Mouse (Mus musculus) heart, embryonic 15.5 days (tissue): Measurements from ENCODE around the gene Eif4e. TPM values are rescaled to one million over a fixed set of nuclear protein-coding genes. Genes with fewer than 3 reads are reported as not detected.
"Not testable (repeated sequence)": the region's sequence is repeated elsewhere in the genome, so short reads cannot be mapped to it uniquely, and the experiment has no call there.

Experiments
- ATAC-seq: fragments of 200-750 bp; cut with Nextera tagmentation; replicated peaks from 2 replicates; pipeline ENCODE4 v1.8.0; 2017; ENCODE audit warnings: low read depth, moderate TSS enrichment; ENCODE audit not compliant: insufficient number of reproducible peaks, insufficient read depth, low FRiP score
- H3K27ac ChIP-seq: fragments of 300-500 bp; sonication (generic); 2 replicates; pipeline ENCODE4 v1.5.1; 2015; ENCODE audit warnings: mild to moderate bottlenecking, inconsistent platforms
- H3K27me3 ChIP-seq: fragments of 300-500 bp; sonication (generic); 2 replicates; pipeline ENCODE4 v1.6.1; 2015; ENCODE audit warnings: inconsistent platforms
- H3K36me3 ChIP-seq: fragments of 300-500 bp; sonication (generic); 2 replicates; pipeline ENCODE4 v1.6.1; 2015; ENCODE audit warnings: mild to moderate bottlenecking, inconsistent platforms
- H3K4me1 ChIP-seq: fragments of 300-500 bp; sonication (generic); replicated peaks from 2 replicates; pipeline ENCODE4 v1.6.1; 2015; ENCODE audit warnings: inconsistent platforms
- H3K4me2 ChIP-seq: fragments of 300-500 bp; sonication (generic); 2 replicates; pipeline ENCODE4 v1.6.1; 2015; ENCODE audit warnings: inconsistent platforms, mild to moderate bottlenecking, moderate library complexity
- H3K4me3 ChIP-seq: fragments of 300-500 bp; sonication (generic); 2 replicates; pipeline ENCODE4 v1.5.1; 2015; ENCODE audit warnings: mild to moderate bottlenecking, inconsistent platforms
- H3K9ac ChIP-seq: fragments of 300-500 bp; sonication (generic); 2 replicates; pipeline ENCODE4 v1.6.1; 2015; ENCODE audit warnings: mild to moderate bottlenecking, inconsistent platforms
- H3K9me3 ChIP-seq: fragments of 300-500 bp; sonication (generic); replicated peaks from 2 replicates; pipeline ENCODE4 v1.6.1; 2016; ENCODE audit warnings: inconsistent platforms
- WGBS: fragments of 180-500 bp; shearing (Covaris S2); methylation state at CpG from one replicate; pipeline ENCODE4 v1.1.7; 2015; ENCODE audit warnings: mixed read lengths; 5-methylcytosine and 5-hydroxymethylcytosine counted together
- polyA plus RNA-seq: library from polyadenylated mRNA; unstranded; fragments of >200 nt; fragmentation: Nextera tagmentation; extraction: Ambion mirVana; gene quantifications from 2 replicates; pipeline ENCODE4 v1.2.1, GENCODE M21; 2015

Eif4e gene
- polyA plus RNA-seq, 1 experiment from 2014 or later = 207 TPM

DNA sequence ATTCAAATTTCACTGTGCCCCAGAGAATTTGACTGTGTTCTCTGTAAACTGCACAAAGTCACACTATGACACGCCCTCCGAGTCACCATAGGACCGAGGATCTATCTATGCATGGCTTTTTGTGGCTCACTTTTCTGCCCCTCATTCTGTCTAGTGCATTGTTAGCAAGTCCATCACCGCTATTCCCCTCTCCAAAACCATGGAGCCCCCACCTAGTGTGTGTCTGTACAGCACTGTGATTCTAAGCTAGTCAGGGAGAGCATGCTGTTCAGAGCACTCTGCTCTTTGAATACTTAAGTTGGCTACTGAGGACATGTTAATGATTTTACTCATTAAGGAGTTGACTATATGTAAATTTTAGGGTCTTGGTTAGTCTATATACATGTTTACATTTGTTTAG, 18.1 kb downstream of the Eif4e start:
- no peaks in the 10 kb centered on the region for H3K36me3 ChIP-seq
- no peaks in the 10 kb centered on the region for H3K9me3 ChIP-seq
- H3K4me1 ChIP-seq = peaks cover 21% of the 10 kb centered on the region
- H3K27ac ChIP-seq = no peak overlapping the region
- 84% methylated on average over 4 of the region's 4 CpGs for WGBS
- H3K27me3 ChIP-seq = no peaks in the 10 kb centered on the region
- no peak overlapping the region for H3K4me2 ChIP-seq
- no peak for ATAC-seq
- H3K9ac ChIP-seq = no peak overlapping the region
- no peak overlapping the region for H3K4me3 ChIP-seq

DNA sequence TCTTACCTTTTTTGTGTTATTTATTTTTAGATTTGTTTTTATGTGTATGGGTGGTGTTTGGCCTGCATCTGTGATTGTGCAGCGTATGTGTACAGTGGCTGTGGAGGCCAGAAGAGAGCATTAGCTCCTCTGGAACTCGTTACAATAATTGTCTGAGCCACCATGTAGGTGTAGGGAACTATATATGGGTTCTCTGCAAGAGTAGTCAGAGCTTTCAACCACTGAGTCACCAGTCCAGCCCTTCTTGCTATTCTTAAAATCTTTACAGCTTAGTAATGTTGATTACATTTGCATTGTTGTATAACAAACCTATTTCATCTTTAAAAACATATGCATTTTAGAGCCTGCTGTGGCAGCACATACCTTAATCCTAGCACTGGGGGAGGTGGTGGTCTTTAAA, 20.7 kb downstream of the Eif4e start:
- H3K36me3 ChIP-seq = peaks cover 9% of the 10 kb centered on the region
- H3K4me3 ChIP-seq = no peak overlapping the region
- H3K4me2 ChIP-seq = no peak overlapping the region
- H3K27me3 ChIP-seq = no peaks in the 10 kb centered on the region
- ATAC-seq = no peak
- H3K9me3 ChIP-seq = no peaks in the 10 kb centered on the region
- H3K9ac ChIP-seq = no peak overlapping the region
- peaks cover 25% of the 10 kb centered on the region for H3K4me1 ChIP-seq
- H3K27ac ChIP-seq = no peak overlapping the region
- 81% methylated on average over 2 of the region's 2 CpGs for WGBS

DNA sequence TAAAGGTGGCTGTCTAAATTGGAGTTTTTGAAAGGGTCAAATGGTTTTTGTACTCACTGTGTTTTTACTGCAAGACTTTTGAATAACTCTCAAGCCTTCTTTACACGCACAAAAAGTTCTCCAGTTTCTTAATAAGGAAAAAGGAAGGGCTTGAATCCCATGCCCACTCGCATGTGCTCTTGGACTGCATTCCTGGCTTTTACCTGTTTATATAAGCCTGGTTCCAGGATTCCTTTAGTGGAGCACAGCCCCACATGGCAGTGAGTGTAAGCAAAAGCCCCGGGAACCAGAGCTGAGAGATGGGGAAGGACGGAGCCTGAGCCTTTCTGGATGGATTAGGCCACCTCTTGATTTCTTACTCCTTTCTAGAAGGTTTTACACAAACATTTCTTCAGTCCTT, 23.1 kb downstream of the Eif4e start:
- H3K4me1 ChIP-seq = peaks cover 15% of the 10 kb centered on the region
- no peak overlapping the region for H3K27ac ChIP-seq
- H3K4me2 ChIP-seq = no peak overlapping the region
- no peak for ATAC-seq
- no peaks in the 10 kb centered on the region for H3K9me3 ChIP-seq
- no peak overlapping the region for H3K9ac ChIP-seq
- WGBS = 75% methylated on average over 4 of the region's 4 CpGs
- H3K36me3 ChIP-seq = peaks cover 21% of the 10 kb centered on the region
- H3K27me3 ChIP-seq = no peaks in the 10 kb centered on the region
- no peak overlapping the region for H3K4me3 ChIP-seq

DNA sequence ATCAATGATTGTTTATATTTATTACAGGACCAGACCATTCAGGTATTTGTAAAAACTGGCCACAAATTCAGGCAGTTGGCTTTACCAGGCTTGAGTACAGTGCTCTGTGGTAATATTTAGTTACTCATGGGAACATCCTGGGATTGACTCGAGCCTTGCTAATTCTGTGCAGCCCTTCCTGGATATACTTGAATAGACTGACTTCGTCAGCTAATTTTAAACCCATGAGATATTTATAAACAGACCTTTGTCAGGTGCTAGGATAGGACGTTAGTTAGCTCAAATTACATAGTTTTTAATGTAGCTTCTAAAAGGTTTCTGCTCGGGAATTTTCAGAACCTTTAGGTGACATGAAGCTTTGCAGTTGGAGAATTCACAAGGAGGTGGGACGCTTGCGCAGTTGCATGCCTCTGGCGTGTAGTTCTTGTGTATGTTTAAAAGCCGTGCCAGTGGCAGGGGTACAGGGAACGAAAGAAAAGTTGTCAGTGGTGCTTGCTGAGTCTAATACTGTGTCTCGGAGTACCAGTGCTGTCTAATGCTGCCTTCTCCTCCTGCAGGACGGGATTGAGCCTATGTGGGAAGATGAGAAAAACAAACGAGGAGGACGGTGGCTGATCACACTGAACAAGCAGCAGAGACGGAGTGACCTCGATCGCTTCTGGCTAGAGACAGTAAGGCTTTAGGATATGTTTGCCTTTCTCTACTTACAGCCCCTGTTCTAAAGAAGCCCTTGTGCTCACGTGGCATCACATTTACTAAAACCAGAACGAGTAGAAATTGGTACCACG, 24.6 kb downstream of the Eif4e start:
- ATAC-seq = peak; percentile 72; the same call in 1 of the 2 replicates
- Histone ChIP-seq H3K4me2 (0 out of 2 replicates have a peak overlapping the region, but pooled peaks have one; percentile 5), H3K27ac (peak overlapping the region; percentile 43), H3K36me3 (peaks cover 21% of the 10 kb centered on the region), H3K27me3 (no peaks in the 10 kb centered on the region), H3K4me1 (peaks cover 13% of the 10 kb centered on the region), H3K9me3 (no peaks in the 10 kb centered on the region), H3K9ac (no peak overlapping the region), H3K4me3 (no peak overlapping the region)
- 75% methylated on average over 19 of the region's 19 CpGs for WGBS

DNA sequence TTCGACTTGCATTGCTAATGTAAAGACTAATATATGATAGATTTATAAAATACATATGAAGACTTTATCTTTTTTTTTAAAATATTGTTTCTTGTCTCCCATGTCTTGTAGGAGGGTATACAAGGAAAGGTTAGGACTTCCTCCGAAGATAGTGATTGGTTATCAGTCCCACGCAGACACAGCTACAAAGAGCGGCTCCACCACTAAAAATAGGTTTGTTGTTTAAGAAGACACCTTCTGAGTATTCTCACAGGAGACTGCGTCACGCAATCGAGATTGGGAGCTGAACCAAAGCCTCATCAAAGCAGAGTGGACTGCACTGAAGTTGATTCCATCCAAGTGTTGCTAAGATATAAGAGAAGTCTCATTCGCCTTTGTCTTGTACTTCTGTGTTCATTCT, 29.3 kb downstream of the Eif4e start:
- H3K36me3 ChIP-seq = peaks cover 32% of the 10 kb centered on the region
- 62% methylated on average over 8 of the region's 8 CpGs for WGBS
- not testable (repeated sequence) for ATAC-seq

DNA sequence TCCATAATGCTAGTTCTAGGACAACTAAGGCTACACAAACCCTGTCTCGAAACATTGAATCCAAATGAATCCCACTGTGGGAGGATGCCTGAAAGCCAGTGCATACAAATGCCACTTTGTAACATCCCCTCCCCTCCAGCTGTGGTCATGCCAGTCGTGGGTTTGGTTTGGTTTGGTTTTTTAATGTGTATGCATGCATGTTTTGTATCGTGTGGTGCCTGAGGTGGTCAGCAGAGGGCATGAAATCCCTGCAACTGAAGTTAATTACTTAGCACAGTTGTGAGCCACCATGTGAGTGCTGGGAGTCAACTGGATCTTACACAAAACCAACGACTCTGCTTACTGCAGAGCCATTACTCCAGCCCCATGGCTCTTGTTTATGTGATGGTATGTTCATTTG, 32.5 kb downstream of the Eif4e start:
- Histone ChIP-seq H3K27me3 (no peaks in the 10 kb centered on the region), H3K4me2 (no peak overlapping the region), H3K9me3 (no peaks in the 10 kb centered on the region), H3K4me3 (no peak overlapping the region), H3K27ac (no peak overlapping the region), H3K36me3 (peaks cover 14% of the 10 kb centered on the region), H3K9ac (no peak overlapping the region), H3K4me1 (no peaks in the 10 kb centered on the region)
- no peak for ATAC-seq
- WGBS = 65% methylated on average over 4 of the region's 4 CpGs

More for the DNA sequence above, 29.3 kb downstream of the Eif4e start:
- not testable (repeated sequence) for H3K4me2 ChIP-seq, H3K27me3 ChIP-seq, H3K9me3 ChIP-seq, H3K27ac ChIP-seq, H3K4me1 ChIP-seq, H3K4me3 ChIP-seq, H3K9ac ChIP-seq

DNA sequence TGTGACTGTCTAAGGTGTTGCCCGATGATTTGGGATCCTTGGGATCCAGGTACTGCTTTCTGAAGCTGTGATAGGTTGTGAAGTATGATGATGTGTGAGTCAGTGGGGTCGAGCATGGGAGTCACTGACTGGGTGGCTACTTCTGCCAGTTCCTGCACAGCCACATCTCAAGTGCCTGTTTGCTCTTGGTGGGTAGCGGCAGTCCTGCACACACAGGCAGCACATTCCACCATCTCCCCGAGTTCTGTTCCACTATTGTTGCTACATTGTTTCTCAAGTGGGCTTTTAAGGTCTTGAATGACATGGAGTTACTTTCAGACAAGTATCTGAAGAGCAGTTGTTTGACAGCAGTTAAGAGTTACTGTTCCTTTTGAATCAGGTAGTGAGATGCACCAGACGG, 34.3 kb downstream of the Eif4e start:
- peaks cover 11% of the 10 kb centered on the region for H3K36me3 ChIP-seq
- H3K9me3 ChIP-seq = no peaks in the 10 kb centered on the region
- no peaks in the 10 kb centered on the region for H3K27me3 ChIP-seq
- H3K27ac ChIP-seq = no peak overlapping the region
- ATAC-seq = no peak
- no peaks in the 10 kb centered on the region for H3K4me1 ChIP-seq
- H3K9ac ChIP-seq = no peak overlapping the region
- no peak overlapping the region for H3K4me2 ChIP-seq
- no peak overlapping the region for H3K4me3 ChIP-seq
- 51% methylated on average over 5 of the region's 5 CpGs for WGBS

DNA sequence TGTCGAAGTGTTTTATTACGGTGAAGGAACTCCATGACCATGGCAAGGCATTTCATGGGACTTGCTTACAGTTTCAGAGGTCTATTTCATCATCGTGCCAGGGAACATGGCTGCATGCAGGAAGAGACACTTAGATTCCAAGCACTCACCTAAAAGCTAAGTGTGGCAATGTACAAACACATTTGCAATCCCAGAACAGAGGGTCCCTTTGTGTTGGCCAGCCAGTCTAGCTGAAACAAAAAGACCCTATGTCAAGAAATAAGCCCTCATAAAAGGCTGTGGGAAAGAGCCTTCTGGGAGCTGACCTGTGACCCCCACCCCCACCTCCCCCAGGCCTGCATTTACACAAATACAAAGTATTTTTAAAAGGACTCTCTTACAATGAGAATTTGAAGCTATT, 34.9 kb downstream of the Eif4e start:
- Histone ChIP-seq H3K4me2 (no peak overlapping the region), H3K9ac (no peak overlapping the region), H3K27ac (no peak overlapping the region), H3K4me3 (no peak overlapping the region), H3K4me1 (no peaks in the 10 kb centered on the region), H3K36me3 (peaks cover 11% of the 10 kb centered on the region), H3K27me3 (no peaks in the 10 kb centered on the region), H3K9me3 (no peaks in the 10 kb centered on the region)
- ATAC-seq = no peak
- WGBS = 83% methylated on average over 3 of the region's 3 CpGs

- Histone ChIP-seq H3K4me2 (no peak overlapping the region), H3K4me3 (no peak overlapping the region), H3K36me3 (no peaks in the 10 kb centered on the region), H3K9me3 (no peaks in the 10 kb centered on the region), H3K4me1 (peaks cover 6% of the 10 kb centered on the region), H3K27me3 (no peaks in the 10 kb centered on the region), H3K9ac (no peak overlapping the region), H3K27ac (no peak overlapping the region)
- WGBS = 90% methylated on average over 10 of the region's 10 CpGs
- ATAC-seq = no peak
These were observed 52.9 kb downstream of the Eif4e start for GRCm38 (mm10) chr3:138578867-138579266.

DNA sequence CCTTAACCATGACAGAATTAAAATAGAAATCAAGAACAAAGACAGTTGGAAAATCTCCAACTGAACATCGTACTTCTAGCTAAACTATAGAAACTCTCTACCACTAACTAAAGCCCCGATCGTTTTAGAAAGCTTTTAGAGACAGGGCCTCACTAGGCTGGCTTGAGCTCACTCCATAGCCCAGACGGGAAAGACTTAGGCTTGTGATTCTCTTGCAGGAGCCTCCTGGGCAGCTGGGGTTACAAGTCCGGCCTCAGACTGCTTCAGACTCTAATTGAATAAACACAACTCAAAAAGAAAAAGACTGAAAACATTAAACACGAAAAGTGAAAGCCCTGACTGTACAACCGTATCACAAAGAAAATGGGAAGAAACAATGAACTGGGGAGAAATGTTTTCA, 60.2 kb downstream of the Eif4e start:
- 67% methylated on average over 7 of the region's 7 CpGs for WGBS
- no peaks in the 10 kb centered on the region for H3K27me3 ChIP-seq
- H3K4me3 ChIP-seq = no peak overlapping the region
- no peak overlapping the region for H3K9ac ChIP-seq
- no peaks in the 10 kb centered on the region for H3K9me3 ChIP-seq
- no peaks in the 10 kb centered on the region for H3K36me3 ChIP-seq
- ATAC-seq = no peak
- H3K4me1 ChIP-seq = peaks cover 6% of the 10 kb centered on the region
- no peak overlapping the region for H3K27ac ChIP-seq
- H3K4me2 ChIP-seq = no peak overlapping the region

DNA sequence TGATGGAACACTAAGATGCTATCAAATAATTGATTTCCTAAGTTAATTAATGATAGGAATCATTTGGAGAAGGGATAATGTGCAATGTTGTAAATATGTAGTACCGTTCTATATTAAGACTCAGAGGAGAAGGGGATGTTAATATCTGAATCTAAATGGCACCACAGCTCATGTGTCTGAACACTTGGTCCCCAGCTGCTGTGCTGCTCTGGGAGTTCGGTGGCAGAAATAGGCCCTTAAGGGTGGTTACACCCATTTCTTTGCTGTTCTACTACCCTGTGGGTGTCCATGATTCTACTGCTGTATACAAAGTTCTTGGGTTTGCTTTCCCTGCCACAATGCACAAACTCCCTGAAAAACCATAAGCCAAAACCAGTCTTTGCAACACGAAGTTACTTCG, 61.2 kb downstream of the Eif4e start:
- no peak overlapping the region for H3K4me3 ChIP-seq
- H3K9me3 ChIP-seq = no peaks in the 10 kb centered on the region
- WGBS = 85% methylated on average over 4 of the region's 4 CpGs
- no peak overlapping the region for H3K9ac ChIP-seq
- no peak overlapping the region for H3K4me2 ChIP-seq
- no peak for ATAC-seq
- H3K36me3 ChIP-seq = no peaks in the 10 kb centered on the region
- H3K27me3 ChIP-seq = no peaks in the 10 kb centered on the region
- H3K4me1 ChIP-seq = no peaks in the 10 kb centered on the region
- no peak overlapping the region for H3K27ac ChIP-seq

DNA sequence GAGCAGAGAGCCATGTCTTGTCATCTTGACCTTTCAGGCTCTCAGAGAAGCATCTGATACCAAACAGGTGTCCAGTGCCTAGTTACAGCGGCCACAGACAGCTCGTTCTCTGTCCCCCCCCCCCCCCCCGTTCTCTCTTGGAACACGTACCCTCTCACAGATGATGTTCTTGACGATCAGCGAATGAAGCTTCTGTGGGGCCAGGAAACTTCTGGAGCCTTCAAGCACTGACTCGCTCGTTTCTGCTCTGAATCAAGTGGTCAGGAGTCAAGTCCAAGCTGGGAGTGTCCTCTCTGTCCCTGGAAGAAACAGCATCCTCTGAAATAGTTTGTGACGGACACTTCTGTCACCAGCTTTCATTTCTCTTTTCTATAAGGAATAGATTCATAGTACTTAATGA, 62.0 kb downstream of the Eif4e start:
- H3K4me1 ChIP-seq = no peaks in the 10 kb centered on the region
- ATAC-seq = no peak
- H3K27ac ChIP-seq = no peak overlapping the region
- H3K9me3 ChIP-seq = no peaks in the 10 kb centered on the region
- no peaks in the 10 kb centered on the region for H3K36me3 ChIP-seq
- no peaks in the 10 kb centered on the region for H3K27me3 ChIP-seq
- H3K4me2 ChIP-seq = no peak overlapping the region
- H3K4me3 ChIP-seq = no peak overlapping the region
- 67% methylated on average over 9 of the region's 9 CpGs for WGBS
- no peak overlapping the region for H3K9ac ChIP-seq
